In the genomic region with DNA sequence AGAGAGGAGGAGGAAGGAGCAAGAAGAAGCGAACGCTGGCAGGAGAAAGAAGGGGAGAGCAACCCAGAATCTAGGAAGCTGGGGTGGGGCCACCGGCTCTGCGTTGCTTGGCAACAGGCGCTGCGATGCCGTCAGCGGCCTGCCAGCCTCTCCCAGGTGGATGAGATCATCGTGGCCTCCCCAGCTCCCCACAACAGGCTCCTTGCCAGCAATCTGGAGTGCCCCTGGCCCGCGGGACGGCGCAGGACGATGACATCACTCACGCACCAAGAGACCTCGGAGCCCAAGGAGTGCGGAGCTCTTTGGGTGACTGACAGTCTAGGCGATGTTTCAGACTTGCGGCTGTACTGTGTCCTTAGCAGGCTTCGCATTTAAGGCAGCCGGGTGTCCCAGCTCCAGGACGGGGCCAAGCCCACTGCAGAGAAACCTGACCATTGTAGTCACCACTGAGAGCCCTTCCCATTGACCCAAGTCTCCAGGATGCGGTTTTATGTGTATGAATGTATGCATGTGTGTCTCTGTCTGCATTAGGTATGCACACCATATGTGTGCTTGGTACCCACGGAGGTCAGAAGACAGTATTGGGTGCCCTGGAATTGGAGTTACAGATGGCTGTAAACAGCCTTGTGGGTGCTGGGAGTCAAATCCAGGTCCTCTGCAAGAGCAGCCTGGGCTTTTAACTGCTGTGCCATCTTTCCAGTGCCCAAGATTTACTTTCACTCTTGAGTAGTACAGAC, we compare ENCODE assay signal across 9 mouse cellular contexts. TPM values are rescaled to one million over a fixed set of nuclear protein-coding genes. Genes with fewer than 3 reads are reported as not detected.
A peak's percentile ranks its signal among the peaks of the same experiment; 100 is the strongest.
DNase-seq lines count a peak whose midpoint lies in the region; ATAC-seq and TF ChIP-seq lines count a peak whose summit lies in the region.
"Had no signal": no experiment of that assay in that cellular context is flagged by ENCODE, and none has a peak within 500 bp of the region (broad histone marks: within the 10 kb centered on the region; RNA-seq: fewer than 3 reads in every experiment).

No protein-coding gene starts in this region.

- peak overlapping the region; percentile 80 for H3K4me2 ChIP-seq in embryonic facial prominence, embryonic 12.5 days (replicated peaks)
- peak overlapping the region; percentile 63 for H3K4me2 ChIP-seq in midbrain, embryonic 16.5 days (ENCODE audit: low read length)

- intact Hi-C loops in heart, adult 2 months (cut with DNase I): no loop called here

- H3K36me3 ChIP-seq in megakaryocyte, embryonic 14.5 days (replicated peaks; ENCODE audit: low read length): no peaks in the 10 kb centered on the region
- H3K36me3 ChIP-seq in embryonic facial prominence, embryonic 12.5 days: no peaks in the 10 kb centered on the region
- H3K36me3 ChIP-seq in heart, adult 2 months (ENCODE audit: control insufficient read depth, insufficient read depth, low read length): no peaks in the 10 kb centered on the region
- peaks cover 16% of the 10 kb centered on the region for H3K36me3 ChIP-seq in limb, embryonic 10.5 days
- H3K36me3 ChIP-seq in midbrain, embryonic 16.5 days (ENCODE audit: control insufficient read depth, insufficient read depth, low read length): peaks cover 5% of the 10 kb centered on the region; the same call in 1 of the 2 replicates

- no peak for ATAC-seq in megakaryocyte, adult 5-6 weeks (ENCODE audit: poor library complexity, severe bottlenecking)
- peak; percentile 78; the same call in 1 of the 2 replicates for ATAC-seq in embryonic facial prominence, embryonic 12.5 days (ENCODE audit: insufficient number of reproducible peaks, insufficient read depth, low FRiP score, low TSS enrichment)
- peak; percentile 88 for ATAC-seq in midbrain, embryonic 16.5 days

- H3K4me1 ChIP-seq in megakaryocyte, embryonic 14.5 days: peaks cover 10% of the 10 kb centered on the region
- H3K4me1 ChIP-seq in embryonic facial prominence, embryonic 12.5 days: peaks cover 16% of the 10 kb centered on the region
- H3K4me1 ChIP-seq in heart, adult 2 months (ENCODE audit: control insufficient read depth, insufficient read depth, low read length): no peaks in the 10 kb centered on the region
- peaks cover 27% of the 10 kb centered on the region for H3K4me1 ChIP-seq in limb, embryonic 10.5 days
- H3K4me1 ChIP-seq in midbrain, embryonic 16.5 days (ENCODE audit: control insufficient read depth, insufficient read depth, low read length): peaks cover 16% of the 10 kb centered on the region

- no peak for TF ChIP-seq EP300 in heart, adult 2 months (IDR thresholded peaks at IDR 0.05; ENCODE audit: insufficient read depth, low read depth, low read length)

- no peaks in the 10 kb centered on the region for H3K79me2 ChIP-seq in heart, adult 2 months (replicated peaks; ENCODE audit: control insufficient read depth, insufficient read depth, low read length)

- peaks cover 75% of the 10 kb centered on the region for H3K27me3 ChIP-seq in megakaryocyte, embryonic 14.5 days (replicated peaks)
- H3K27me3 ChIP-seq in embryonic facial prominence, embryonic 12.5 days: no peaks in the 10 kb centered on the region
- no peaks in the 10 kb centered on the region for H3K27me3 ChIP-seq in heart, adult 2 months (ENCODE audit: control insufficient read depth, insufficient read depth, low read length)
- H3K27me3 ChIP-seq in limb, embryonic 10.5 days (ENCODE audit: low read depth, poor library complexity, severe bottlenecking): no peaks in the 10 kb centered on the region
- H3K27me3 ChIP-seq in midbrain, embryonic 16.5 days (ENCODE audit: control insufficient read depth, insufficient read depth, low read depth, low read length): no peaks in the 10 kb centered on the region

- no peak for TF ChIP-seq POLR2A in heart, adult 2 months (IDR thresholded peaks at IDR 0.05; ENCODE audit: insufficient read depth, low read depth, low read length)

- TF ChIP-seq CTCF in heart, adult 2 months (IDR thresholded peaks at IDR 0.05): no peak

- peak overlapping the region; percentile 49 for H3K9ac ChIP-seq in embryonic facial prominence, embryonic 12.5 days
- no peak overlapping the region for H3K9ac ChIP-seq in heart, adult 2 months (ENCODE audit: low read depth, low read length)
- H3K9ac ChIP-seq in midbrain, embryonic 16.5 days (ENCODE audit: low read depth, low read length): peak overlapping the region; percentile 64

- H3K27ac ChIP-seq in embryonic facial prominence, embryonic 12.5 days: no peak overlapping the region
- peak overlapping the region; percentile 15; the same call in 1 of the 2 replicates for H3K27ac ChIP-seq in heart, adult 2 months
- H3K27ac ChIP-seq in limb, embryonic 10.5 days: peak overlapping the region; percentile 37; the same call in 1 of the 2 replicates
- H3K27ac ChIP-seq in midbrain, embryonic 16.5 days (ENCODE audit: low read length): peak overlapping the region; percentile 44

- WGBS in embryonic facial prominence, embryonic 12.5 days: 6% methylated on average over 24 of the region's 24 CpGs
- WGBS in heart, adult 2 months: 7% methylated on average over 24 of the region's 24 CpGs
- 10% methylated on average over 24 of the region's 24 CpGs for WGBS in limb, embryonic 10.5 days
- WGBS in midbrain, embryonic 16.5 days: 6% methylated on average over 24 of the region's 24 CpGs

- peaks cover 18% of the 10 kb centered on the region for H3K9me3 ChIP-seq in megakaryocyte, embryonic 14.5 days
- no peaks in the 10 kb centered on the region for H3K9me3 ChIP-seq in embryonic facial prominence, embryonic 12.5 days
- no peaks in the 10 kb centered on the region for H3K9me3 ChIP-seq in limb, embryonic 10.5 days (replicated peaks)
- no peaks in the 10 kb centered on the region for H3K9me3 ChIP-seq in midbrain, embryonic 16.5 days (replicated peaks; ENCODE audit: control insufficient read depth, low read length, poor library complexity, severe bottlenecking)

- peak; percentile 73 to 81 for DNase-seq in heart, adult 2 months
- peak; percentile 23 for DNase-seq in kidney, adult 18-20 months
- peak; percentile 77 for DNase-seq in limb, embryonic 10.5 days (ENCODE audit: low spot score)
- DNase-seq in testis, postnatal 14 days (ENCODE audit: low spot score): peak; percentile 66

- peak overlapping the region; percentile 72 for H3K4me3 ChIP-seq in megakaryocyte, embryonic 14.5 days (replicated peaks)
- H3K4me3 ChIP-seq in embryonic facial prominence, embryonic 12.5 days: peak overlapping the region; percentile 37
- peak overlapping the region; percentile 23; the same call in 1 of the 2 replicates for H3K4me3 ChIP-seq in heart, adult 2 months
- H3K4me3 ChIP-seq in limb, embryonic 10.5 days: peak overlapping the region; percentile 50
- peak overlapping the region; percentile 33 for H3K4me3 ChIP-seq in midbrain, embryonic 16.5 days (ENCODE audit: low read depth, low read length)

RNA-seq across cellular contexts. Expression of gene Rnft2, which starts 30.3 kb away (rescaled TPM):
- polyA plus RNA-seq in megakaryocyte, embryonic 14.5 days (2012; ENCODE audit: insufficient read depth, low replicate concordance): 1.1 TPM in 1 of 2 replicates, not detected in the other
- 0.11 and 0.50 TPM in 2 replicates for total RNA-seq in megakaryocyte, adult 5-6 weeks (2015)
- 1.5 TPM in 1 of 2 replicates, not detected in the other for total RNA-seq in megakaryocyte, adult 5-6 weeks (2017)
- 5.7 and 8.8 TPM in 2 replicates for polyA plus RNA-seq in embryonic facial prominence, embryonic 12.5 days (2016; fragmentation: Nextera tagmentation; extraction: Ambion mirVana)
- 1 to 10 TPM in 1 of 2 experiments, under 1 TPM in 1; 0.99 to 1.5 TPM for total RNA-seq in heart, adult 2 months (2021)
- 2.2 and 3.7 TPM in 2 replicates for polyA plus RNA-seq in heart, adult 2 months (2012; rRNA removed)
- polyA plus RNA-seq in limb, embryonic 10.5 days (2016; fragmentation: Nextera tagmentation; extraction: Ambion mirVana): 4.9 and 5.5 TPM in 2 replicates
- 11.5 and 11.9 TPM in 2 replicates for polyA plus RNA-seq in midbrain, embryonic 16.5 days (2015; fragmentation: Nextera tagmentation; extraction: Ambion mirVana)

RNA-seq across cellular contexts. Expression of gene 2410131K14Rik, which starts 30.4 kb away (rescaled TPM):
- polyA plus RNA-seq in megakaryocyte, embryonic 14.5 days (2012; ENCODE audit: insufficient read depth, low replicate concordance): 0.28 and 0.82 TPM in 2 replicates
- 1.8 and 1.9 TPM in 2 replicates for total RNA-seq in megakaryocyte, adult 5-6 weeks (2015)
- total RNA-seq in megakaryocyte, adult 5-6 weeks (2017): 4.3 TPM in 2 replicates
- 12.1 and 13.0 TPM in 2 replicates for polyA plus RNA-seq in embryonic facial prominence, embryonic 12.5 days (2016; fragmentation: Nextera tagmentation; extraction: Ambion mirVana)
- 1 to 10 TPM; 8.3 to 9.5 TPM for total RNA-seq in heart, adult 2 months (2021)
- 10.7 and 17.4 TPM in 2 replicates for polyA plus RNA-seq in heart, adult 2 months (2012; rRNA removed)
- 13.7 and 14.3 TPM in 2 replicates for polyA plus RNA-seq in limb, embryonic 10.5 days (2016; fragmentation: Nextera tagmentation; extraction: Ambion mirVana)
- 18.1 and 18.2 TPM in 2 replicates for polyA plus RNA-seq in midbrain, embryonic 16.5 days (2015; fragmentation: Nextera tagmentation; extraction: Ambion mirVana)

RNA-seq across cellular contexts. Expression of gene Hrk, which starts 50.1 kb away (rescaled TPM):
- not detected in 2 replicates for polyA plus RNA-seq in megakaryocyte, embryonic 14.5 days (2012; ENCODE audit: insufficient read depth, low replicate concordance)
- total RNA-seq in megakaryocyte, adult 5-6 weeks (2015): not detected in 2 replicates
- total RNA-seq in megakaryocyte, adult 5-6 weeks (2017): not detected in 2 replicates
- polyA plus RNA-seq in embryonic facial prominence, embryonic 12.5 days (2016; fragmentation: Nextera tagmentation; extraction: Ambion mirVana): 0.45 and 0.85 TPM in 2 replicates
- total RNA-seq in heart, adult 2 months (2021): under 1 TPM; 0.50 TPM
- polyA plus RNA-seq in heart, adult 2 months (2012; rRNA removed): 0.20 and 0.53 TPM in 2 replicates
- polyA plus RNA-seq in limb, embryonic 10.5 days (2016; fragmentation: Nextera tagmentation; extraction: Ambion mirVana): 0.03 TPM in 2 replicates
- polyA plus RNA-seq in midbrain, embryonic 16.5 days (2015; fragmentation: Nextera tagmentation; extraction: Ambion mirVana): 4.1 and 4.6 TPM in 2 replicates
- polyA plus RNA-seq: C2C12 had no signal

RNA-seq across cellular contexts. Expression of gene Fbxw8, which starts 59.3 kb away (rescaled TPM):
- polyA plus RNA-seq in megakaryocyte, embryonic 14.5 days (2012; ENCODE audit: insufficient read depth, low replicate concordance): 22.8 and 42.5 TPM in 2 replicates
- total RNA-seq in megakaryocyte, adult 5-6 weeks (2015): 7.0 and 7.1 TPM in 2 replicates
- total RNA-seq in megakaryocyte, adult 5-6 weeks (2017): 11.3 and 11.7 TPM in 2 replicates
- 44.5 and 45.0 TPM in 2 replicates for polyA plus RNA-seq in embryonic facial prominence, embryonic 12.5 days (2016; fragmentation: Nextera tagmentation; extraction: Ambion mirVana)
- 10 to 100 TPM; 36.8 to 39.2 TPM for total RNA-seq in heart, adult 2 months (2021)
- polyA plus RNA-seq in heart, adult 2 months (2012; rRNA removed): 35.1 and 46.8 TPM in 2 replicates
- 36.8 and 37.9 TPM in 2 replicates for polyA plus RNA-seq in limb, embryonic 10.5 days (2016; fragmentation: Nextera tagmentation; extraction: Ambion mirVana)
- polyA plus RNA-seq in midbrain, embryonic 16.5 days (2015; fragmentation: Nextera tagmentation; extraction: Ambion mirVana): 18.4 TPM in 2 replicates

Comparison
In these comparisons a context has a peak if more than half of its experiments do, and no peak if none do; other contexts are left out.
1. DNase-seq: peak in every context shown above with its lines; median percentile 77 in heart, adult 2 months; 77 in limb, embryonic 10.5 days; 66 in testis, postnatal 14 days; 23 in kidney, adult 18-20 months.